Mouse (Mus musculus): ENCODE measurements around the gene Sobp. TPM values are rescaled to one million over a fixed set of nuclear protein-coding genes. Genes with fewer than 3 reads are reported as not detected.

Sobp gene
- total RNA-seq, 2 experiments from 2014 or later = 19.6 to 26.1 TPM

- intact Hi-C loops (cut with DNase I) = loop anchor here (5.0 kb wide), 1 partner anchor 169 kb away; the partner anchor contains the start of genes 9030612E09Rik and Sobp
- no peak for DNase-seq
Measured at GRCm38 (mm10) chr10:43003466-43003757, 170.9 kb downstream of the Sobp start.

DNA sequence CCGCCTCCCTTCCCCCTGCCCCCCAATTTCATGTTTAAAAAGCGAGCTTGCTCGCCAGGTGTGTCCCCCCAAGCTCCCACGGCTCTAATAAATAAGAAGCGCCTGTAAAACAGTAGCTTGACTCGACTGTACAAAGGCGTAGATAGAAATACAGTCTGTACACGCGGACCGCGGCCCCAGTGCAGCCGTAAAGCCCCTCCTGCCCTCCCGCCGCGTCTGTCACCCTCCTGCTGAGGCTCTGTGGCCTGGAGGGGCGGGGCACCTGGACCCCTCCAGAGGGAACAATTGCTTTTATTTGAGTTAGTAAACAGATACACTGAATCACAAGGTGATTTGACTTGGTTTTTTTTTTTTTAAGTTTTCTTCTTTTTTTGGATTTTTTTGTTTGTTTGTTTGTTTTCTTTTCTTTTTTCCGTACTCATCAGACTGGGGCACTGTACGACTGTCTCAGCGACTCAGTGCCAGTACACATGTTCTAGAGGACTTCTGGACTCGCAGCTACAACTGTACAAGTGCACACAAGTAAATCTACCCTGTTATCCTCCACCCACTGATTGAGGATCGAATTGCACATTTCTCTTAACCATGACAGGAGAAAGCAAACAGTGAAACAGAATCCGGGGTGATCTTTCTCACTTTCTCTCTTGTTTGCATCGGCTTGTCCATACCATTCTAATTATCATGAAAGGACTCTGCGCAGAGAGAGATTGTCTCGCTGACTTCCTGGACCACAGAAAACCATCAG lies 171.4 kb downstream of the Sobp start:
- intact Hi-C loops (cut with DNase I) = loop anchor here (5.0 kb wide), 1 partner anchor 169 kb away; the partner anchor contains the start of genes 9030612E09Rik and Sobp
- DNase-seq = no peak

DNA sequence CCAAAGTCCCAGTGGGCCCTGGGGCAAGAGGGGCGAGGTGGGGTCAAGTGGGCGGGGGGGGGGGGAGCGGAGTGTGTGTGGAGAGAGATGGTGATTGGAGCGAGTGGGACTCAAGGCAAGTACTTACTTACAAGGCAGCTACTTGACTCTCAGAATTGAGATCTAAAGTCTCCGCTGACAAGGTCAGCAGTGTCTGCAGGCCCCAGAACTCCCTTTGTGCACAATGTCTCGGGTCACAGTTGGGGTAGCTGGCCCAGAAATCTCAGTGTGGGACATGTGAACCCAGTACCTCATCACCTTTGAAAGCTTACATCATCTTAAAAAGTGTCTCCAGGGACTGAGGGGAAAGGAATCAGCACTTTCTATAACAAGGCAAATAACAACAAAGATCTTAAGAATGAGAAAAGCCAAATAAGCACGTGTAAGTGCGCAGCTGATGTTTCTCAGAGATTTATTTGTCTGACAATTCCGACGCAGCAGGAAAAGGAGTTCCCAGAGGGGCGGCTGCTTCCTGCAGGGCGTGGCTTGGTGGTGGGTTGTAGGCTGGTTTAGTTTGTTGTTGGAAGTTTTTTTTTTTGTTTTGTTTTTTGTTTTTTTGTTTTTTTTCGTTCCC lies 172.2 kb downstream of the Sobp start:
- no peak for DNase-seq
- intact Hi-C loops (cut with DNase I) = loop anchor here (5.0 kb wide), 1 partner anchor 170 kb away; the partner anchor contains the start of genes 9030612E09Rik and Sobp

DNA sequence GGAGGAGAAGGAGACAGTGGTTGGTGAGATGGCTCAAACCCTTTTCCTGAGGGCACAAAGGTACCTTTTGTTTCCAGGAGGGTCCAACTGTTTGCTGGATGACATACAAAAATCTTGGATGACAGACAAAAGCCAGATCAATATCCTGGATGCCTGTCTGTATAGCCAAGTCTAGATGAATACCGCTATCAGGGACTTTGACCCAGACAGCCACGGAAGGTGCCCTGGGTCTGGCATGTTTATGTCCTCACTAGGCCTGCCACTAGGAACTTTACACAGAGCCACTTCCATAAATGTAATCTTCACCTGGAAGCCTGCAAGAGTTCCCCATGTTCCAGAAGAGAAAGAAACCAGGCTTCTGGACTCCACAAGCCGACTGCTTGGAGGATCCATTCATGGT lies 172.9 kb downstream of the Sobp start:
- intact Hi-C loops (cut with DNase I) = loop anchor here (5.0 kb wide), 1 partner anchor 171 kb away; the partner anchor contains the start of genes 9030612E09Rik and Sobp
- no peak for DNase-seq

DNA sequence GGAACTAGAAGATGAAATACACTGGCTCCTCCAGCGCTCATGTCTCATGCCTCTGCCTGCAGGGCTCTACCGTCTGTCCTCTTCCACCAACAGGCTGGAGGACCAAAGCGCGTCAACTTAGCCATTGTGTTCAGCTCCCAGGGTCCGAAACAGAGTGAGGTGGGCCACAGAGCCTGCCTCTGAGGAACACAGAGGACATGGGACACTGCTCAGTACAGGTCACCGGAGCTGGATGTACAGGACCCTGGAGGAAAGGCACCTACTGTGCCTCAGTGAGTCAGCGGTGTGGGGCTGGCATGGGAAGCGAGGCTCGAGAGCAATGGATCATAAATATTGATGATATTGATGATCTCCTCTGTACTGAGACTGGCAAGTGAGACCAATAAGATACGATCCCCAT lies 175.0 kb downstream of the Sobp start:
- no peak for DNase-seq
- intact Hi-C loops (cut with DNase I) = no loop called here

GRCm38 (mm10) chr10:42997278-42997677 lies 177.1 kb downstream of the Sobp start:
- intact Hi-C loops (cut with DNase I) = no loop called here
- no peak for DNase-seq

DNA sequence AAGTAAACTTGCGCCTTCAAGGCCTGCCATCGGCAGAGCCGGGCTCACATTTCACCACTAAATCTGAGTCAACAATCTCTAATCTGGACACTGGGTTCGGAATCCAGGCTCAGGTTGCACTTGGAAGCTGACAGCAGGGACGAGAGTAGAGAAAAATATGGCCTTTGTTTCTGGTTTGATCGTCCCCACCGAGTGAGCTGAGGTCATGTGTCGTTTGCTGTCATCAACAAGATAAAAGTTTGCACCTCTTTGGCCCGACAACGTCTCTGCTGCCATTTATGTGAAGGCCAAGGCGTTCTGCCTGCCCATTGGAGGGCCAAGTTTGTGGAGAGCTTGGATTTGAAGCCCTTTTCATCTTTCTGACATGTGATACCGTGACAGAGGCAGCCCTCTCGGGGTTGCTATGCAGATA lies 178.8 kb downstream of the Sobp start:
- peak in 1 of 2 experiments; percentile 17 for DNase-seq

GRCm38 (mm10) chr10:42994331-42994782 lies 180.0 kb downstream of the Sobp start:
- intact Hi-C loops (cut with DNase I) = no loop called here
- DNase-seq = peak; percentile 42 to 49

More for the DNA sequence above, 178.8 kb downstream of the Sobp start:
- intact Hi-C loops (cut with DNase I) = no loop called here

GRCm38 (mm10) chr10:42991018-42991417 lies 183.3 kb downstream of the Sobp start:
- intact Hi-C loops (cut with DNase I) = no loop called here

DNA sequence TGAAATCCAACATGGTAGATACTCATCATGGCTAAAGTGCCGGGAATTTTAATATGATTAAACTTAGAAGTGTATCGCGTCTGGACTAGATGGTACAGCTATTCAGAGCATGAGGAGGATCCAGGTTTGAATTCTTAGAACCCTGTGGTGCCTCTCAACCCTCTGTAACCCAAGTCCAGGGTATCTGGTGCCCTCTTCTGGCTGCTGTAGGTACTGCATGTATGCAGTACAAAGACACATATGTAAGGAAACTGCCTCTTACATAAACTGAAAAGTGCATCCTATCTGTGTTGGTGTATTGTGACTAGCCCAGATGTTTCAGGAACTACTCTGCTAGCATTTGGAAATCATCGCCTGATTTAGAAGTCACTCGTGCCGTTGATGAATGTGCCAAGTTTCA lies 184.4 kb downstream of the Sobp start:
- intact Hi-C loops (cut with DNase I) = loop anchor here (5.0 kb wide), 2 partner anchors 148 to 182 kb away; partner anchors contain the start of genes 9030612E09Rik and Sobp
- peak in 1 of 2 experiments; percentile 46 for DNase-seq

More at GRCm38 (mm10) chr10:42991018-42991417, 183.3 kb downstream of the Sobp start:
- no peak for DNase-seq

DNA sequence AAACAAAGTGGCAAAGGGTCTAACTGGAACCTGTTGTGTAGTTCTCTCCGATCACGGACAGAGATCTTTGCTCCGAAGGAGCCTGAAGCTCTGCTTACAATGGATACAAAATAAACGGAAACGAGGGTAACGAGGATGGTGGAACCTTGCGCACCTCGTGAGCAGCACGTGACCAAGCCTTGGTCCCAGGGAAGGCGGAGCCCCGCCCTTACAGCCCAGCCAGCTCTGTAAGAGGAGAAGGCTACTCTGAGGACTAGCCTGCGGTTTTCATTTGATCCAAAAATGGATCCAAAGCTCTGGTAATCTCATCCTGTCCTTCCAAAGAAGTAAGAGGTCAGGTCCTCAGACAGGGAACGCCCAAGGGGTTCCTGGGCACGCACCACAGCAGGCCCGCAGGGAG lies 185.7 kb downstream of the Sobp start:
- intact Hi-C loops (cut with DNase I) = loop anchor here (5.0 kb wide), 2 partner anchors 146 to 184 kb away; partner anchors contain the start of genes 9030612E09Rik and Sobp
- DNase-seq = peak; percentile 42 to 55

GRCm38 (mm10) chr10:42987594-42988052 lies 186.7 kb downstream of the Sobp start:
- DNase-seq = peak; percentile 42 to 62
- intact Hi-C loops (cut with DNase I) = loop anchor here (1.0 to 5.0 kb wide), 3 partner anchors 29 to 185 kb away; partner anchors contain the start of genes 9030612E09Rik and Sobp

- no peak for DNase-seq
- intact Hi-C loops (cut with DNase I) = loop anchor here (5.0 kb wide), 2 partner anchors 143 to 187 kb away; partner anchors contain the start of genes 9030612E09Rik and Sobp
Measured at GRCm38 (mm10) chr10:42984886-42985285, 189.4 kb downstream of the Sobp start.

DNA sequence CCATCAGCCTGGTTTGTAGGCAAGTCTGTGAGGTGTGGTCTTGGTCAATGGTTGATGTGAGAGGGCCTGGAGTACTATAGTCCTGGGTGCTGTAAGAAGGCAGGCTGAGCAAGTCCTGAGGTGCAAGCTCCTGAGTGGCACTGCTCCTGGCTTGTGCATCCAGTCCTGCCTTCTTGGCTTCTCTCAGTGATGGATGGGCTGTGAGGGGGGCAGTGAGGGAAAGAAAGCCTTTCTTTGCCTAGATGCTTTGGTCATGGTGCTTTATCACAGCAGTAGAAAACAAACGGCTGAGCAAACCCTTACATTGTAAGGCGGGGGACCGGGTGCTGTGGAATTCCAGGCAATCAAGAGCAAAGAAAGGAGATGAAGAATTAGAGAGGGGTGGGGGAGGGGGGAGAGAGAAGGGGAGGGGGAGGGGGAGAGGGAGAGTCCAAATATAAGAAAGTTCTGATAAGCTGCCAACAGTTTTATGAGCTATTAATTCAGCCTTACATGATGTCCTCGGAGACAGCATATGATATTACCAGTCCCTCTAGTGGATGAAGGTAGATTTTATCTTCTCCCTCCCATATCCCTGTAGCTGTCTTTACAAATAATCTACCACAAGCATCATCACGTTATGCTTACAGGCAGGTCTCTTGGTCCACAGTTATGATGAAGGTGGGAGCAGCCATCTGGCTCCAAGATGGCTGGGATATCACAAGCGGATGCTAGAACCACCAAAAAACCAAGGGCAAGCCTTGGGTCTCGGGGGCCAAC lies 193.2 kb downstream of the Sobp start:
- intact Hi-C loops (cut with DNase I) = no loop called here
- DNase-seq = no peak

- intact Hi-C loops (cut with DNase I) = no loop called here
- no peak for DNase-seq
Measured at GRCm38 (mm10) chr10:42978346-42978745, 196.0 kb downstream of the Sobp start.

DNA sequence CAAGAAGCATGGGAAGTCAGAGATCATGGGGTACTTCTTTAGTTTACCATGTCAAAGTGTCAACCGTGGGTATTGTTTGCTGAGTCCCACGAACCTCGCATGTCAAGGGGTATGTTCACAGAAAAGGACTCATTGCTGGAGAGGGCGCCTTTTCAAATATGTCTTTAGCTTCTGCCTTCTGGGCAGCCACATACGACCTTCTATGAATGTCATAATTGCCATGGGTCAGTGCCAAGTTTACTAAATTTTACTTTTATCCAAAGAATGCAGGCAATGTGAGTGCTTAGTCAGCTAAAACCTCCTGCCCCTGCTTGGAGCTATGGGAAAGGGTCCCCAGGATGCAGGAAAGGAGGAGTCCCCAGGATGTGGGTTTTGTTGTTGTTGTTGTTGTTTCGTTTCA lies 197.8 kb downstream of the Sobp start:
- intact Hi-C loops (cut with DNase I) = no loop called here
- DNase-seq = no peak

GRCm38 (mm10) chr10:42973537-42973936 lies 200.8 kb downstream of the Sobp start:
- intact Hi-C loops (cut with DNase I) = no loop called here
- no peak for DNase-seq

DNA sequence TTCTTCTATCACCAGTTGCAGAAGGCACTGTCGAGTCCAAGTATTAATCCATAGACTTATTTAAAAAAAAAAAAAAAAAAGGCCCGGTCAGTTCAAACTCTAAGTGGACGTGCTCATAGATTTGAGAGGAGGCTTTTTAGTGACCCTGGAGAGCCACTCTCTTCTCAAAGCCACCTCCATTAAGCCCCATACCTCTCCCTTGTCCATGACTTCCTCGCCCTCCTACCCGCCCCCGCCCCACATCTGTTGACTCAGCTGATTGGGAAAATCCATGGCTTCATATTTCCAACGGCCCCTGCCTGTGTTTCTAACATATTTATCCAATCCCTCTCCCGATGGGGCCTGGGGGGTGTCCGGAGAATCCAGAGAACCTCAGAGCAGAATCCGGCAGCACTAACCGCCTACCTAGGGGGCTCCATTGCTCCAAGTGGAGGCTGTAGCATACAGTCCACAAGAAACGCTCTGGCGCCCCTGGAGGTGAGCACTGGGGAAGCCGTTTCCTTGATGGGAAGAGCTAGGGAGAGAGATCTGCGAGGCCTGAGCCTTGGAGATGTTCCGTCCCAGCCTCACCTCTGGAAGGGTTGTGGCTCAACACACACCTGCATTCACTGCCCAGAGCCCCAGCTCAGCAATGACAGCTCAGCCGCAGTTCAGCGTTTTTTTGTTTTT lies 201.7 kb downstream of the Sobp start:
- intact Hi-C loops (cut with DNase I) = no loop called here
- peak in 1 of 2 experiments; percentile 55 for DNase-seq

- intact Hi-C loops (cut with DNase I) = no loop called here
- DNase-seq = no peak
Measured at GRCm38 (mm10) chr10:42968332-42968731, 206.0 kb downstream of the Sobp start.

GRCm38 (mm10) chr10:42963061-42963460 lies 211.3 kb downstream of the Sobp start:
- DNase-seq = no peak
- intact Hi-C loops (cut with DNase I) = no loop called here
